In genomic region chr5:80799777-80800176, GRCm38 (mm10) we compare ENCODE assay signal across 29 mouse cellular contexts.
"Had no signal": no experiment of that assay in that cellular context is flagged by ENCODE, and none has a peak within 500 bp of the region (broad histone marks: within the 10 kb centered on the region; RNA-seq: fewer than 3 reads in every experiment).

No protein-coding gene starts in this region.

- H3K4me2 ChIP-seq: heart, embryonic 11.5 days; heart, embryonic 12.5 days; heart, embryonic 13.5 days; heart, embryonic 15.5 days; hindbrain, embryonic 12.5 days; hindbrain, embryonic 13.5 days; hindbrain, embryonic 14.5 days; hindbrain, embryonic 15.5 days; intestine, embryonic 15.5 days; kidney, embryonic 15.5 days had no signal

- H3K27me3 ChIP-seq: heart, embryonic 12.5 days; heart, embryonic 13.5 days; heart, embryonic 15.5 days; hindbrain, embryonic 12.5 days; hindbrain, embryonic 13.5 days; hindbrain, embryonic 15.5 days; intestine, embryonic 15.5 days; kidney, embryonic 15.5 days had no signal

- DNase-seq: heart, postnatal 10 days; heart, postnatal 14 days; heart, postnatal 36 days; heart, postnatal 4 days; kidney, adult 11 months; kidney, adult 18-20 months; kidney, adult 2 months; kidney, adult 8-10 months; kidney, adult 9 months; kidney, postnatal 10 days; kidney, postnatal 14 days; kidney, postnatal 25 days; kidney, postnatal 36 days; kidney, postnatal 4 days; layer of hippocampus, adult 9-11 months; layer of hippocampus, postnatal 36 days had no signal

- H3K4me3 ChIP-seq: heart, embryonic 12.5 days; heart, embryonic 13.5 days; heart, embryonic 15.5 days; hindbrain, embryonic 10.5 days; hindbrain, embryonic 12.5 days; hindbrain, embryonic 13.5 days; hindbrain, embryonic 15.5 days; intestine, embryonic 15.5 days; kidney, embryonic 15.5 days; layer of hippocampus, adult 2 months; left cerebral cortex, adult 2 months had no signal

- H3K36me3 ChIP-seq: heart, embryonic 12.5 days; heart, embryonic 13.5 days; heart, embryonic 15.5 days; hindbrain, embryonic 10.5 days; hindbrain, embryonic 12.5 days; hindbrain, embryonic 13.5 days; hindbrain, embryonic 15.5 days; intestine, embryonic 15.5 days; kidney, embryonic 15.5 days had no signal
